Comparison of ENCODE assay signal across 12 mouse cellular contexts in the genomic region with DNA sequence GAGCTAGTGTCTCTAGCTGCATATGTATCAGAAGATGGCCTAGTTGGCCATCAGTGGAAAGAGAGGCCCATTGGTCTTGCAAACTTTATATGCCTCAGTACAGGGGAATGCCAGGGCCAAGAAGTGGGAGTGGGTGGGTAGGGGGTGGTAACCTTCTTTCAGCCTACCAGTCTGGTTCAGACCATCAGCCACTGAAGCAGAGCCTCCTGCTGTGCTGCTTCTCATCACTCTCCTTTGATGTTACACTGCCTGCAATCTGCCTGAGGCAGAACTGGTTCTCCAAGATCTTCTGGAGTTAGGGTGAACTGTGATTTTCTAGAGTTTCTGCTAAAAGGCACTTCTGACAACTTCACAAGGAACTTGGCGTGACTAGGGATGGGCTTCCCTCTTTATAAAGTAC. TPM values are rescaled to one million over a fixed set of nuclear protein-coding genes. Genes with fewer than 3 reads are reported as not detected.
DNase-seq lines count a peak whose midpoint lies in the region; ATAC-seq lines count a peak whose summit lies in the region.
"Not testable (repeated sequence)": the region's sequence is repeated elsewhere in the genome, so short reads cannot be mapped to it uniquely, and the experiment has no call there.
"Had no signal": no experiment of that assay in that cellular context is flagged by ENCODE, and none has a peak within 500 bp of the region (broad histone marks: within the 10 kb centered on the region; RNA-seq: fewer than 3 reads in every experiment).

No protein-coding gene starts in this region.

- not testable (repeated sequence) for H3K27me3 ChIP-seq in embryonic facial prominence, embryonic 14.5 days (replicated peaks; ENCODE audit: control insufficient read depth, insufficient read depth, low read length)

- H3K36me3 ChIP-seq in embryonic facial prominence, embryonic 14.5 days (ENCODE audit: control insufficient read depth, insufficient read depth, low read length), result not testable (repeated sequence)

- not testable (repeated sequence) for H3K9ac ChIP-seq in embryonic facial prominence, embryonic 14.5 days (ENCODE audit: low read depth, low read length)

- H3K4me3 ChIP-seq in embryonic facial prominence, embryonic 14.5 days (ENCODE audit: low read depth, low read length), result not testable (repeated sequence)

- DNase-seq in ES-CJ7 (ENCODE audit: low read depth, low spot score) (peak; percentile 16), ZHBTc4 (ENCODE audit: low read depth, low spot score) (peak; percentile 70)
- peak; percentile 7 for DNase-seq in embryonic facial prominence, embryonic 14.5 days (ENCODE audit: low spot score)
- peak; percentile 68 for DNase-seq in heart, adult 11 months

- H3K4me2 ChIP-seq in embryonic facial prominence, embryonic 14.5 days (ENCODE audit: low read depth, low read length), result not testable (repeated sequence)

- not testable (repeated sequence) for ATAC-seq in embryonic facial prominence, embryonic 14.5 days (ENCODE audit: low read depth)

- WGBS in embryonic facial prominence, embryonic 14.5 days, result 67% methylated on average over 1 of the region's 1 CpGs

- not testable (repeated sequence) for H3K9me3 ChIP-seq in embryonic facial prominence, embryonic 14.5 days (ENCODE audit: control insufficient read depth, low read length)

- H3K4me1 ChIP-seq in embryonic facial prominence, embryonic 14.5 days (ENCODE audit: control insufficient read depth, insufficient read depth, low read length), result not testable (repeated sequence)

- not testable (repeated sequence) for H3K27ac ChIP-seq in embryonic facial prominence, embryonic 14.5 days (replicated peaks; ENCODE audit: low read depth, low read length)

RNA-seq across cellular contexts. Expression of gene Gm17332, which starts 55.3 kb away (rescaled TPM):
- not detected in 2 replicates for polyA plus RNA-seq in embryonic facial prominence, embryonic 14.5 days (2014; fragmentation: Nextera tagmentation; extraction: Ambion mirVana)
- polyA plus RNA-seq: activated CD4-positive, CD25-positive, alpha-beta regulatory T cell, adult 4 months; adrenal gland, adult 2 months; brain, embryonic 14.5 days; C2C12; CD4-positive, CD25-positive, alpha-beta regulatory T cell, adult 4 months; cerebellum, adult 2 months; G1E; Patski had no signal

Comparison
In these comparisons a context has a peak if more than half of its experiments do, and no peak if none do; other contexts are left out.
1. DNase-seq: peak in every context shown above with its lines; median percentile 70 in ZHBTc4; 68 in heart, adult 11 months; 16 in ES-CJ7; 7 in embryonic facial prominence, embryonic 14.5 days.